Mouse (Mus musculus) stomach, embryonic 16.5 days (tissue): ENCODE data around the gene P2ry1. TPM values are rescaled to one million over a fixed set of nuclear protein-coding genes. Genes with fewer than 3 reads are reported as not detected.
A peak's percentile ranks its signal among the peaks of the same experiment; 100 is the strongest.

Experiments
- ATAC-seq: fragments of 200-750 bp; cut with Nextera tagmentation; 2 replicates; pipeline ENCODE4 v1.8.0; 2017; ENCODE audit warnings: moderate number of reproducible peaks, moderate TSS enrichment; ENCODE audit not compliant: insufficient read depth, low FRiP score
- H3K27ac ChIP-seq: fragments of 300-500 bp; sonication (generic); 2 replicates; pipeline ENCODE4 v1.5.1; 2014; ENCODE audit warnings: low read length
- H3K27me3 ChIP-seq: fragments of 300-500 bp; sonication (generic); 2 replicates; pipeline ENCODE4 v1.6.1; 2014; ENCODE audit warnings: low read length, control low read depth, mixed read lengths; ENCODE audit not compliant: control insufficient read depth, insufficient read depth
- H3K36me3 ChIP-seq: fragments of 300-500 bp; sonication (generic); 2 replicates; pipeline ENCODE4 v1.6.1; 2014; ENCODE audit warnings: low read length; ENCODE audit not compliant: control insufficient read depth, insufficient read depth
- H3K4me1 ChIP-seq: fragments of 300-500 bp; sonication (generic); 2 replicates; pipeline ENCODE4 v1.6.1; 2014; ENCODE audit warnings: low read length, control low read depth, mixed read lengths; ENCODE audit not compliant: control insufficient read depth, insufficient read depth
- H3K4me2 ChIP-seq: fragments of 300-500 bp; sonication (generic); 2 replicates; pipeline ENCODE4 v1.6.1; 2014; ENCODE audit warnings: low read depth, low read length, mixed read lengths
- H3K4me3 ChIP-seq: fragments of 300-500 bp; sonication (generic); replicated peaks from 2 replicates; pipeline ENCODE4 v1.5.1; 2014; ENCODE audit warnings: mild to moderate bottlenecking, low read length
- H3K9ac ChIP-seq: fragments of 300-500 bp; sonication (generic); 2 replicates; pipeline ENCODE4 v1.6.1; 2014; ENCODE audit warnings: low read length
- H3K9me3 ChIP-seq: fragments of 300-500 bp; sonication (generic); replicated peaks from 2 replicates; pipeline ENCODE4 v1.6.1; 2016; ENCODE audit warnings: low read length, control low read depth; ENCODE audit not compliant: control insufficient read depth
- WGBS: fragments of 180-500 bp; shearing (Covaris S2); extraction: QIAGEN DNeasy Blood & Tissue Kit; methylation state at CpG from one replicate; pipeline ENCODE4 v1.1.7; 2014; 5-methylcytosine and 5-hydroxymethylcytosine counted together
- polyA plus RNA-seq: library from polyadenylated mRNA; unstranded; fragments of >200 nt; fragmentation: Nextera tagmentation; extraction: Ambion mirVana; gene quantifications from 2 replicates; pipeline ENCODE4 v1.2.1, GENCODE M21; 2015

P2ry1 gene
- polyA plus RNA-seq = 12.0 and 14.3 TPM in 2 replicates

DNA sequence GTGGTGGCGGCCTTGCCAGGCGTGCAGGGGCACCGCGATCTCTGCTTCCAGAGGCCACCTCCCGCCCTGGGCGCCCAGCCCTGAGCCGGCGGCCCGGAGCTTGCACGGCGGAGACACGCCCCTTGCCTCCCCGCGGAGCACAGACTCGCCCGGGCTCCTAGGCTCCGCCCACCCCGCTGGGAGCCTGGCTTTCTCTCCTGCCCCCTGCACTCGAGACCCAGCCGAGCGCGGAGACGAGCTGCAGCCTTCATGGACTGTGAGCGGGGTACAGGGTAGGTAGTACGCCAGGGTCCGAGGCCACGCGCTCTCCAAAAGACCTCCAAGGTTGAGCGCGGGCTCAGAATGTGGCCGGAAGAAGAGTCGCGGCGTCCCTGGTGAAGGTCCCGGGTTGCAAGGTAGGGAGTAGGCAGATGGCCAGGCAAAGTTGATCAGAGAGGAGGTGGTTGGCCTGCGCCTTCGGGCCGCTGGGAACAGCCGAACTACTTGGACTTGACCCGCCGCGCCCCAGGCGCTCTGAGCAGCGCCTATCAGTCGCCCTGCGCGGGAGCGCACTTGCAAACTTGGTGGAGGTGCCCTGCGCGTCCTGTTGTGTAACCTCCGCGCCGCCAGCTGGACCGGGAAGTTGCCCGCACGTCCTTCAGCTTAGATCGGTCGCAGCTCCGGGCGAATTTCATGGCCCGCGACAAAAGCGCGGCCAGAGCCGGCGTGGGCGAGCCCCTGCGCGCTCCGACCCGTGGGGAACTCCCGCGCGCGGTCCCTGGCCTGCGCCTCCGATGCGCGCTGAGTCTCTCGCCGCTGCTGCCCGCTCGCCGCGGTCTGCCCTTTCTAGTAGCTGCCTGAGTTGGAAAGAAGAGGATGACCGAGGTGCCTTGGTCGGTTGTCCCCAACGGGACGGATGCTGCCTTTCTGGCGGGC, at the start of gene P2ry1:
Gene P2ry1, plus strand, starts transcription at position 209 of the 915 bp plus-strand sequence.
- ATAC-seq = peak; percentile 98
- Histone ChIP-seq H3K9me3 (no peaks in the 10 kb centered on the region), H3K4me2 (peak within 1 kb of the TSS; percentile 90), H3K9ac (peak within 1 kb of the TSS; percentile 82), H3K27me3 (no peaks in the 10 kb centered on the region), H3K4me3 (peak within 1 kb of the TSS; percentile 76), H3K27ac (peak within 1 kb of the TSS; percentile 83), H3K4me1 (peaks cover 6% of the 10 kb centered on the region; the same call in 1 of the 2 replicates), H3K36me3 (peaks cover 3% of the 10 kb centered on the region; the same call in 1 of the 2 replicates)
- WGBS = under 1% methylated on average over 90 of the region's 90 CpGs

DNA sequence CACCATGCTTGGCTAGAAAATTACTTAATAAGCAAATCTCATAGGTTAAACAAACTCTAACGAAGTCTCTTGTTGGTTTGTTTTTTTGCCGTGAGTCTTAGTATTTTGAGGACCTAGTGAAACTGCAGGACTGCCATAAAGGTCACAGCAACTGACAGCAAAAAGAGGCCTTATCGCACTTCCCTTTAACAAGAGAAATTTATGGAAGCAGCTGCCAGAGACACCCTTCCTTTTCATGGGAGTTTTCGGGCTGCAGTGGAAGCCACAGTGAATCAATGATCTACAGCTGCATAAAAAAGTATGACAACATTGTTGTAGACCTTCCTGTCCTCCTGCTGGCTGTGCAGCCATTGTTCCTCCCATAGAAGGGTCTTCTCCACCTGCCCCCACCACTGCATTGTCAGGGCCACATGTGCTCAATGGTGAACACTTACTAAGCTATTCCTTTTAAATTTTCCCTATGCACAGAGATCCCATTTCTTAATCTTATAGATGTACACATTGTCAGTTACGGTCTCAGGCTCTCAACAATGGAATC, 49.3 kb upstream of the P2ry1 start:
- ATAC-seq = no peak
- Histone ChIP-seq H3K27me3 (no peaks in the 10 kb centered on the region), H3K4me3 (no peak overlapping the region), H3K9me3 (no peaks in the 10 kb centered on the region), H3K27ac (no peak overlapping the region), H3K4me2 (no peak overlapping the region), H3K9ac (no peak overlapping the region), H3K4me1 (no peaks in the 10 kb centered on the region), H3K36me3 (no peaks in the 10 kb centered on the region)
- 69% methylated on average over 5 of the region's 5 CpGs for WGBS

DNA sequence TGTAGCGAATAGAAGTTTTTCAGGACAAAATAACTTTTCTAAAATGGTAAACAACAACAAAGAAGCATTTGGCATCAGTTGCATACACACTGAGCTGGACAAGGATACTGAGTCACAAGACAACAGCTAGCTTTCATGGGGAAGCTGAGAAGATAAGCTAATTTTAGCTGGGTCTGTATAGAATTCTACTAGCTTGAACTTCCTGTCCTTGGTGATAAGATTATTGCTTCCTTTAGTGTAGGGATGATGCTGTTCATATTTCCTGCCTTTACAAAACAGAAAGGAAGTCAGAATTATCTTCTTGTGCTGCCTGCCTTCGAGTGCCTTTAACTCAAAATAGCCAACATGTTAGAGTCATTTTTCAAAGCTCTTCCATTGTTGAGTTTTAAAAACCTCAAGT, 48.5 kb upstream of the P2ry1 start:
- Histone ChIP-seq H3K4me2 (no peak overlapping the region), H3K27me3 (no peaks in the 10 kb centered on the region), H3K27ac (no peak overlapping the region), H3K36me3 (no peaks in the 10 kb centered on the region), H3K4me1 (no peaks in the 10 kb centered on the region), H3K9ac (no peak overlapping the region), H3K9me3 (no peaks in the 10 kb centered on the region), H3K4me3 (no peak overlapping the region)
- 74% methylated on average over 2 of the region's 2 CpGs for WGBS
- no peak for ATAC-seq

GRCm38 (mm10) chr3:60958769-60959168, 43.8 kb upstream of the P2ry1 start:
- Histone ChIP-seq H3K4me2 (no peak overlapping the region), H3K9me3 (no peaks in the 10 kb centered on the region), H3K4me3 (no peak overlapping the region), H3K27ac (no peak overlapping the region), H3K36me3 (no peaks in the 10 kb centered on the region), H3K9ac (no peak overlapping the region), H3K27me3 (no peaks in the 10 kb centered on the region), H3K4me1 (no peaks in the 10 kb centered on the region)
- ATAC-seq = no peak
- 78% methylated on average over 2 of the region's 2 CpGs for whole genome bisulfite sequencing

DNA sequence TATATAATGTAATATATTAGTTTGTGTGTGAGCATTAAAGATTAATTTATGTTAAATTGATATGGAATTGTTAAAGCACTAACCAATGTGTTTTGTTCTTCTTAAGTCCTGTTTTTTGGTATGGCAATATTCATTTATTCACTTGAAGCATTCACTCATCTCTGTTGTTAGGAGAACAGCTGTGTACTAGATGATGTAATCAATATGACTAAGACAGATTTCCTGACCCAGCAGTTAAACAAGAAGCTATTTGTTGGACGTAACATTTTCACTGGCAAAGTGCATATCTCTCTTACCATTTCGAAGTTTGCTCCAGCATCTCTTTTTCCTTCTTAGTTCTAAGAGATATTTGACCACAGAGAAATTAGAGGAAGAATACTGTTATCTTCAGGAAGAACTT, 37.5 kb upstream of the P2ry1 start:
- Histone ChIP-seq H3K4me2 (no peak overlapping the region), H3K9ac (no peak overlapping the region), H3K4me1 (no peaks in the 10 kb centered on the region), H3K27ac (no peak overlapping the region), H3K36me3 (no peaks in the 10 kb centered on the region), H3K27me3 (no peaks in the 10 kb centered on the region), H3K9me3 (no peaks in the 10 kb centered on the region), H3K4me3 (no peak overlapping the region)
- ATAC-seq = no peak
- 39% methylated on average over 2 of the region's 2 CpGs for WGBS

DNA sequence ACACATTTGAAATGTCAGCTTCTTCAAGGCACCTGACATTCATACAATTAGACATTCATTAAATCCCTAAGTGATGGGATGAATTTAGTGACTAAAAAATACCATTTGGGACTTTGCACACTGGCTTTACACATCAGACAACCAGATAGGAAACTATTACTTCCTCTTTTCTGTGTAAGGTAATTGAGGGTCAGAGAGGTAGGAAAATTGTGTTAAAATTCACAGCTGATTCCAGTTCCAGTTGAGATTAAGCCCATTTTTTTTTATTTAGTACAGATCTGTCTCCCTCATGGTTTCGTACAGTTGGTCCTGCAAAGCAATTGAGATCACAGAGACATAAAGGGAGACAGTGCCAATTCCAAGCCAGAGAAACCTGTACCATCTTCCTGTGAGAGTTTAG, 27.7 kb upstream of the P2ry1 start:
- H3K36me3 ChIP-seq = no peaks in the 10 kb centered on the region
- no peak overlapping the region for H3K4me3 ChIP-seq
- no peak overlapping the region for H3K9ac ChIP-seq
- H3K4me1 ChIP-seq = no peaks in the 10 kb centered on the region
- ATAC-seq = no peak
- H3K27ac ChIP-seq = no peak overlapping the region
- H3K4me2 ChIP-seq = no peak overlapping the region
- no peaks in the 10 kb centered on the region for H3K27me3 ChIP-seq
- 82% methylated on average over 1 of the region's 1 CpGs for WGBS
- no peaks in the 10 kb centered on the region for H3K9me3 ChIP-seq

- Histone ChIP-seq H3K27me3 (no peaks in the 10 kb centered on the region), H3K27ac (no peak overlapping the region), H3K9me3 (no peaks in the 10 kb centered on the region), H3K9ac (no peak overlapping the region), H3K36me3 (no peaks in the 10 kb centered on the region), H3K4me3 (no peak overlapping the region), H3K4me2 (no peak overlapping the region), H3K4me1 (no peaks in the 10 kb centered on the region)
- ATAC-seq = no peak
- 75% methylated on average over 3 of the region's 3 CpGs for WGBS
These were observed 20.5 kb upstream of the P2ry1 start for GRCm38 (mm10) chr3:60982109-60982508.

GRCm38 (mm10) chr3:60998064-60998463, 4.5 kb upstream of the P2ry1 start:
- ATAC-seq = no peak
- no peak overlapping the region for H3K4me3 ChIP-seq
- H3K9ac ChIP-seq = no peak overlapping the region
- 75% methylated on average over 3 of the region's 3 CpGs for WGBS
- H3K36me3 ChIP-seq = no peaks in the 10 kb centered on the region
- no peaks in the 10 kb centered on the region for H3K4me1 ChIP-seq
- no peaks in the 10 kb centered on the region for H3K9me3 ChIP-seq
- H3K27me3 ChIP-seq = no peaks in the 10 kb centered on the region
- H3K4me2 ChIP-seq = no peak overlapping the region
- H3K27ac ChIP-seq = no peak overlapping the region

DNA sequence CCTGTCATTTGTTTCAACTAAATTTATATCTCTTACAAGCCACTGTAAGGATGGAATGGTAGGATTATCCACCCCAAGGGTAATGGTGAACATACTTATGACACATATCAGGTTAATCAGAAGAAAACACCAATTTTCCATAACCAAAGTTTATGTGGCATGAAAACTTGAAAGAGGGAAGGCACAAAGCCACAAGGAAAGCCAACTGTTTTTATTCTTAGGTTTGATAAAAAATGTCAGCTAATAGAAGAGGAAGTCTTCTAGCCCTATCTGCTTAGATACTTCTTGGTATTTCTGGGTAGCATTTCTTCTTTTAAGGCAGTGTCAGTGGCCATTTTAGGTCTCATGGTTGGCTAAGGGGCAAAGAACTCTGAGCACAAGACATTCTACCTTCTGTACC, 2.9 kb upstream of the P2ry1 start:
- H3K4me3 ChIP-seq = no peak overlapping the region
- H3K36me3 ChIP-seq = no peaks in the 10 kb centered on the region
- no peak for ATAC-seq
- no peaks in the 10 kb centered on the region for H3K27me3 ChIP-seq
- no peak overlapping the region for H3K9ac ChIP-seq
- H3K4me2 ChIP-seq = no peak overlapping the region
- H3K4me1 ChIP-seq = peaks cover 6% of the 10 kb centered on the region; the same call in 1 of the 2 replicates
- H3K27ac ChIP-seq = no peak overlapping the region
- H3K9me3 ChIP-seq = no peaks in the 10 kb centered on the region
